Mouse (Mus musculus) MEL (cell line): ENCODE data around the gene Fam83d.

Experiments
- CTCF ChIP-seq, 3 experiments: IDR thresholded peaks in 2 of 3; conservative IDR thresholded peaks in 1 of 3; 2 replicates each; pipeline ENCODE4 v1.5.1; 2011 to 2012; ENCODE audit warnings: low read length in 3 of 3, low read depth in 2 of 3, mild to moderate bottlenecking in 2 of 3, improper control_type of control experiment in 1 of 3, inconsistent platforms in 1 of 3, mixed read lengths in 1 of 3, moderate library complexity in 1 of 3; ENCODE audit not compliant: control insufficient read depth in 1 of 3, insufficient read depth in 1 of 3, poor library complexity in 1 of 3, severe bottlenecking in 1 of 3
- EP300 ChIP-seq, 2 experiments: IDR thresholded peaks; 2 replicates each; pipeline ENCODE4 v1.6.1; 2011; ENCODE audit warnings: improper control_type of control experiment in 2 of 2, low read length in 2 of 2, low read depth in 1 of 2, mild to moderate bottlenecking in 1 of 2
- ETS1 ChIP-seq: IDR thresholded peaks from 2 replicates; pipeline ENCODE4 v1.6.1; 2012; ENCODE audit warnings: low read depth, mild to moderate bottlenecking, inconsistent platforms, low read length, improper control_type of control experiment, moderate library complexity
- GATA1 ChIP-seq: IDR thresholded peaks from 2 replicates; pipeline ENCODE4 v1.6.1; 2011; ENCODE audit warnings: low read depth, low read length, improper control_type of control experiment
- MEF2A ChIP-seq: IDR thresholded peaks from 2 replicates; pipeline ENCODE4 v1.6.1; 2014; ENCODE audit warnings: low read depth, mild to moderate bottlenecking, inconsistent platforms, low read length, improper control_type of control experiment; ENCODE audit not compliant: poor library complexity, insufficient replicate concordance, severe bottlenecking; ENCODE audit errors: extremely low read depth
- POLR2A ChIP-seq, 2 experiments: IDR thresholded peaks; 2 replicates each; pipeline ENCODE4 v1.6.1; 2011 to 2012; ENCODE audit warnings: low read length in 2 of 2, mild to moderate bottlenecking in 2 of 2, control low read depth in 1 of 2, improper control_type of control experiment in 1 of 2, low read depth in 1 of 2, moderate library complexity in 1 of 2; ENCODE audit not compliant: control insufficient read depth in 1 of 2, insufficient read depth in 1 of 2, poor library complexity in 1 of 2
- POLR2AphosphoS2 ChIP-seq: IDR thresholded peaks from 2 replicates; pipeline ENCODE4 v1.6.1; 2011; ENCODE audit warnings: low read length, improper control_type of control experiment
- POLR2AphosphoS5 ChIP-seq: IDR thresholded peaks from 2 replicates; pipeline ENCODE4 v1.6.1; 2012; ENCODE audit warnings: low read depth, borderline replicate concordance, mild to moderate bottlenecking, inconsistent platforms, low read length, moderate library complexity, mixed read lengths
- RAD21 ChIP-seq: IDR thresholded peaks from 2 replicates; pipeline ENCODE4 v1.6.1; 2011; ENCODE audit warnings: mild to moderate bottlenecking, low read depth, low read length, improper control_type of control experiment
- UBTF ChIP-seq: IDR thresholded peaks from 2 replicates; pipeline ENCODE4 v1.6.1; 2012; ENCODE audit warnings: low read depth, mild to moderate bottlenecking, inconsistent platforms, low read length, improper control_type of control experiment, moderate library complexity, borderline replicate concordance; ENCODE audit not compliant: insufficient read depth

DNA sequence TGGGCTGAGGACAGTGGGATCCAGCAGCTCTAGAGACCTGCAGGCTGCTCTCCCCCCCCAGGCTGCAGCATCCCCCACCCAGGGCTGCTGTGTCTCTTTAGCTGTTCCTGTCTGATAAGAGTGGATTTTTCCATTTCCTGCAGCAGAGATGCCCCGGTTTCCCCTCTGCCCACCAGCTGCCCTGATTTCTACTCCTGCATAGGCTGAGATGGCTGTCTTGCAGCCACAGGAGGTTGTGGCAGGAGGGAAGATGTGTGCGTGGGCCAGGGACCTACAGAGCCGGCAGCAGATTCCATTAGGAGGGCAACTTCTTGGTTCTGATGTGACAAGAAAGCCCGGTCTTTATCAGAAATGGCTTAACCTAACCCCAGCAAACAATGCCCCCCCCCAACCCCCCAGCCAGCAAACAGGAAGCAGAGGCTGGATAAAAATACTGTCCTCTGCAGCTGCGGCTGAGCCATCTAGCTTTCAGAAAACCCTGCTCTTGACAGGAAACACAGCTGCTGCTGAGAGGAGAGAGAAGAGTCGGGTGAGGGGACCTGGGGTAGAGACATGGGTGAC is 44.8 kb upstream of the Fam83d start:
- TF ChIP-seq ETS1 (no peak), POLR2AphosphoS2 (no peak), CTCF (IDR thresholded peaks at IDR 0.05 in 2 of 3, conservative IDR thresholded peaks at IDR 0.05 in 1 of 3; ENCODE audit: control insufficient read depth in 1 of 3, insufficient read depth in 1 of 3, low read depth in 2 of 3, low read length in 3 of 3, poor library complexity in 1 of 3, severe bottlenecking in 1 of 3) (no peak), RAD21 (no peak), POLR2AphosphoS5 (no peak), MEF2A (no peak), POLR2A (IDR thresholded peaks at IDR 0.05; ENCODE audit: control insufficient read depth in 1 of 2, insufficient read depth in 1 of 2, low read depth in 1 of 2, low read length in 2 of 2, poor library complexity in 1 of 2) (no peak), UBTF (no peak), GATA1 (no peak), EP300 (IDR thresholded peaks at IDR 0.05; ENCODE audit: low read depth in 1 of 2, low read length in 2 of 2) (no peak)
